Mouse (Mus musculus) thymus, postnatal 0 days (tissue): ENCODE data around the gene Yrdc. TPM values are rescaled to one million over a fixed set of nuclear protein-coding genes. Genes with fewer than 3 reads are reported as not detected.

Source experiments
- polyA plus RNA-seq: library from polyadenylated mRNA; unstranded; fragments of >200 nt; fragmentation: Nextera tagmentation; extraction: Ambion mirVana; gene quantifications from 2 replicates; pipeline ENCODE4 v1.2.1, GENCODE M21; 2015

Yrdc gene
- polyA plus RNA-seq, 1 experiment from 2014 or later, result 49.4 TPM

Other genes starting within 250 kb of the Yrdc start
- not detected in 2 replicates for gene 3100002H09Rik, start 239.9 kb upstream of the Yrdc start, polyA plus RNA-seq
- gene Pou3f1, start 193.9 kb upstream of the Yrdc start, polyA plus RNA-seq, result 0.12 and 0.18 TPM in 2 replicates
- gene Utp11, start 157.1 kb upstream of the Yrdc start, polyA plus RNA-seq, result 76.4 and 76.7 TPM in 2 replicates
- gene Fhl3, start 150.0 kb upstream of the Yrdc start, polyA plus RNA-seq, result 9.4 and 10.2 TPM in 2 replicates
- 136 and 155 TPM in 2 replicates for gene Sf3a3, start 135.9 kb upstream of the Yrdc start, polyA plus RNA-seq
- 45.8 and 46.8 TPM in 2 replicates for gene Inpp5b, start 108.8 kb upstream of the Yrdc start, polyA plus RNA-seq
- gene Mtf1, start 48.6 kb upstream of the Yrdc start, polyA plus RNA-seq, result 13.2 and 14.2 TPM in 2 replicates
- 37.4 and 42.6 TPM in 2 replicates for gene 1110065P20Rik, start 517 bp downstream of the Yrdc start, polyA plus RNA-seq
- 0.15 and 0.25 TPM in 2 replicates for gene Maneal, start 11.5 kb downstream of the Yrdc start, polyA plus RNA-seq
- not detected in 2 replicates for gene Epha10, start 30.2 kb downstream of the Yrdc start, polyA plus RNA-seq
- 9.0 and 10.6 TPM in 2 replicates for gene 9930104L06Rik, start 86.4 kb downstream of the Yrdc start, polyA plus RNA-seq
- 116 and 154 TPM in 2 replicates for gene Cdca8, start 88.6 kb downstream of the Yrdc start, polyA plus RNA-seq
- gene Rspo1, start 135.8 kb downstream of the Yrdc start, polyA plus RNA-seq, result 0.12 and 0.13 TPM in 2 replicates
- 62.6 and 66.4 TPM in 2 replicates for gene Gnl2, start 165.9 kb downstream of the Yrdc start, polyA plus RNA-seq
- gene Dnali1, start 215.0 kb downstream of the Yrdc start, polyA plus RNA-seq, result 0.22 and 0.30 TPM in 2 replicates
- 37.3 and 38.2 TPM in 2 replicates for gene Snip1, start 216.0 kb downstream of the Yrdc start, polyA plus RNA-seq
- 48.4 and 57.8 TPM in 2 replicates for gene Meaf6, start 234.5 kb downstream of the Yrdc start, polyA plus RNA-seq